Mouse (Mus musculus) liver, postnatal 0 days (tissue): Measurements from ENCODE around the gene Hcn4.

ENCODE experiments used
- CTCF ChIP-seq: sonication (generic); IDR thresholded peaks from 2 replicates; pipeline ENCODE4 v1.5.1; 2016; ENCODE audit warnings: antibody characterized with exemption, low read depth
- EP300 ChIP-seq: IDR thresholded peaks from 2 replicates; pipeline ENCODE4 v1.6.1; 2016; ENCODE audit warnings: antibody characterized with exemption, low read depth, mild to moderate bottlenecking

- TF ChIP-seq CTCF (no peak), EP300 (no peak)
Observed at GRCm38 (mm10) chr9:58882686-58883085, 59.5 kb downstream of the Hcn4 start.
